Mouse (Mus musculus): Measurements from ENCODE around the gene Spata2l. TPM values are rescaled to one million over a fixed set of nuclear protein-coding genes. Genes with fewer than 3 reads are reported as not detected.
"Not testable (repeated sequence)": the region's sequence is repeated elsewhere in the genome, so short reads cannot be mapped to it uniquely, and the experiment has no call there.

Gene Spata2l
- polyA plus RNA-seq (2021) = 4.7 TPM

DNA sequence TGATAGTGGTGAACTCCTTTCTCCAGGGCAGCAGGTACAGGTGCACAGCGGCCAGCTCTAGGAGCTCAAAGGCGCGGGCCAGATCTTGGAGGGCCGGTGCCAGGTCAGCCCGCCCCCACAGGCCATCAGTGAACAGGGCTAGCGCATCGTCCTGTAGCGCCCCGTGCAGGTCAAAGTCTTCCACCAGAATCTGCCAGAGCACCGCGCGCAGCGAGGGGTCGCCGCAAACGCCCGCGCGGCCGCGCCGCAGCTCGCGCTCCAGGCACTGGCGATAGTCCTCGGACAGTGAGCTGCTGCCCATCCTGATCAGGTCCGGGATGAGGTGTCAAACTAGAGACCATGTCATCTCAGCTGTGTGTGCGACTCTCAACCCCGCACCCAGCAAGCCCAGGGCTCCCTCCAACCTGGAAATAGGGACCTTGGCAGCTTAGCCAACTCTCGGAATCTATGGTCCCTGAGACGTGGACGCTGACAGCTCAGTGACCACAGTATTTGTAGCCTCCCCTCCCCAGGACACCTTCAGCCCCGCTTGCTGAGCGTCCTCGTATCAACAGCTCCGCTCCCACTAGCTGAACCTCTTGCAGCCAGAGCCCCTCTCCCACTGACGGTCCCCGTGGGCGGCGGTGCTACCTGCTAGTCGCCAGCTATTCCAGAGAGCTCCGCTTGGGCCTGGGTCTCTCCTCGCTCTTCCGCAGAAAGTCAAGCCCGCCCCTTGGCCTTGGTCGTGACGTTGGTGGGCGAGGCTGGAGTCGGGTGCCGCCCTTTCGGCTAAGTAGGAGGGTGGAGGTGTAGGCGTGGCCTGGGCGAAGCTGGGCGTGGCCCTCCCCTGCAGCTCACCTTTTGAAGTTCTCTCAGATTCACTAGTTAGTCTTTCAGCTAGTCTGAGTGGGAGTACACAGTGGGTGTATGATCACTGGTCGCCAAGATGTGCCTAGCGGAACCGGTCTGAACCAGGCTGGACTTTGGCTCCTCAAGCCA, at the start of gene Spata2l:
TSS of gene Spata2l (minus strand) at position 714 of the 978 bp plus-strand sequence.
- in situ Hi-C loops (cut with MboI; ENCODE audit: low pct_unique_long_range_greater_than_20kb) = no loop called here
- CTCF ChIA-PET = interaction anchor here (1.1 to 1.9 kb wide), 5 partner anchors 9 to 129 kb away, joined by 3 to 6 read pairs (median 3); no protein-coding TSS in a partner anchor
- POLR2A ChIA-PET = interaction anchor here (0.7 to 1.5 kb wide), 5 partner anchors 9 to 49 kb away, joined by 3 to 6 read pairs (median 4); partner anchors contain the start of genes Vps9d1 and Zfp276
- no peak for TF ChIP-seq CTCF (IDR thresholded peaks at IDR 0.05)
- peak; percentile 78 for ATAC-seq
- peak; percentile 17 for DNase-seq (ENCODE audit: low read depth, low spot score)
- no peaks in the 10 kb centered on the region for H3K27me3 ChIP-seq

DNA sequence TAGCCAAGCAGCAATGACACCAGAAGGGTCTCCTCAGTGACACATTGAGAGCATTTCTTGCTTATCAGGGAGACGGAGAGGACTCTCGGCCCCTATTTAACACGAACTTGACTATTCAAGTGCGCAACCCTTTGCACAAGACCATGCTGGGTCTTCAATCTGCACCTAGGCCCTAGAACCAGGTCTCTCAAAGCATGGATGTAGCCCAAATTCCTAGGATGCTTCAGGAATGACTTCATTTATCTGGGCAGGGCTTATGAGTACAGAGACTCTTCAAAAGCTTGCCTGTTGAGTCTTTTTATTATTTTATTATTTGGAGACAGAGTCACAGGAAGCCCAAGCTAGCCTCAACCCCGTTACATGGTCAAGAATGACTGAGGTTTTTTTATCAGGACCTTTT, 48.5 kb upstream of the Spata2l start:
- in situ Hi-C loops (cut with MboI; ENCODE audit: low pct_unique_long_range_greater_than_20kb) = no loop called here
- no peak for ATAC-seq

DNA sequence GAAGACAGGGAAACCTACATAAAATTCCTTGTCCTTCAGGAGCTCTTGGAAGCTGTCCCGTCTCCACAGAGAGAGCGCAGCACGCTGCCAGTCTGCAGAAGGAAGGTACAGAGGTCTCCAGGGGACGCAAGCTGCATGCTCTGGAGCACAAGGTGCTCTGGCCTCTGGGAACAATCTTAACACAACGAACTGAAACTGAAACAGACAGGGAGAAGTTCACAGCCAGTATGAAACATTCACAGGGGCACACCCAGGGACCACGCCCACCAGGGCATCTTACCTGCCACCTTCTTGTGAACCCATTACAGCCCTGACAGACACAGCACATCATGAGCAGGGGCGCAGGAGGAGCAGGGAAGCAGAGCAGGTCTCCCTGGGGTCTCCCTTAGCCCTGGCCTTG, 48.0 kb upstream of the Spata2l start:
- ChIA-PET POLR2A (interaction anchor here (0.7 kb wide), 1 partner anchor 411 kb away, joined by 3 read pairs; no protein-coding TSS in a partner anchor), CTCF (interaction anchor here (1.0 kb wide), 1 partner anchor 11 kb away, joined by 3 read pairs; no protein-coding TSS in a partner anchor)
- H3K27me3 ChIP-seq = no peaks in the 10 kb centered on the region
- DNase-seq (ENCODE audit: low read depth, low spot score) (no peak), ATAC-seq (no peak)
- no peak for TF ChIP-seq CTCF (IDR thresholded peaks at IDR 0.05)
- in situ Hi-C loops (cut with MboI; ENCODE audit: low pct_unique_long_range_greater_than_20kb) = no loop called here

More for the DNA sequence above, 48.5 kb upstream of the Spata2l start:
- no peak for DNase-seq (ENCODE audit: low read depth, low spot score)
- ChIA-PET POLR2A (interaction anchor here (0.5 to 1.0 kb wide), 3 partner anchors 48 to 1996 kb away, joined by 3 to 6 read pairs (median 3); partner anchors contain the start of gene Spata2l), CTCF (interaction anchor here (1.0 to 1.5 kb wide), 2 partner anchors 12 to 87 kb away, joined by 3 read pairs; no protein-coding TSS in a partner anchor)
- H3K27me3 ChIP-seq = no peaks in the 10 kb centered on the region
- TF ChIP-seq CTCF (IDR thresholded peaks at IDR 0.05) = no peak

DNA sequence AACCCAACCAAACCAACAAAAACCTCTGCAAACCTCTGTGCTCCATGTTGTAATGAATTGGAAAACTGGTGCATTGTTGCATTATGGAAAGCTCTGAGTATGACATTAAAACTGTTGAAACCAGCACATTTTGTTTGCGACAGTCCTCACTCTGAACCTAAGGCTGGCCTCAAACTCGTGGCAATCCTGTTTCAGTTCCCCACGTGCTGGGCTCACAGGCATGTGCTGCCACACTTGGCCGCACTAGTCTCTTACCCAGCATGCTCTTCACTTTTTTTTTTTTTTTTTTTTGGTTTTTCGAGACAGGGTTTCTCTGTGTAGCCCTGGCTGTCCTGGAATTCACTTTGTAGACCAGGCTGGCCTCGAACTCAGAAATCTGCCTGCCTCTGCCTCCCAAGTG, 47.0 kb upstream of the Spata2l start:
- in situ Hi-C loops (cut with MboI; ENCODE audit: low pct_unique_long_range_greater_than_20kb); POLR2A ChIA-PET; H3K27me3 ChIP-seq; ATAC-seq; CTCF ChIA-PET; DNase-seq (ENCODE audit: low read depth, low spot score): not testable (repeated sequence)

DNA sequence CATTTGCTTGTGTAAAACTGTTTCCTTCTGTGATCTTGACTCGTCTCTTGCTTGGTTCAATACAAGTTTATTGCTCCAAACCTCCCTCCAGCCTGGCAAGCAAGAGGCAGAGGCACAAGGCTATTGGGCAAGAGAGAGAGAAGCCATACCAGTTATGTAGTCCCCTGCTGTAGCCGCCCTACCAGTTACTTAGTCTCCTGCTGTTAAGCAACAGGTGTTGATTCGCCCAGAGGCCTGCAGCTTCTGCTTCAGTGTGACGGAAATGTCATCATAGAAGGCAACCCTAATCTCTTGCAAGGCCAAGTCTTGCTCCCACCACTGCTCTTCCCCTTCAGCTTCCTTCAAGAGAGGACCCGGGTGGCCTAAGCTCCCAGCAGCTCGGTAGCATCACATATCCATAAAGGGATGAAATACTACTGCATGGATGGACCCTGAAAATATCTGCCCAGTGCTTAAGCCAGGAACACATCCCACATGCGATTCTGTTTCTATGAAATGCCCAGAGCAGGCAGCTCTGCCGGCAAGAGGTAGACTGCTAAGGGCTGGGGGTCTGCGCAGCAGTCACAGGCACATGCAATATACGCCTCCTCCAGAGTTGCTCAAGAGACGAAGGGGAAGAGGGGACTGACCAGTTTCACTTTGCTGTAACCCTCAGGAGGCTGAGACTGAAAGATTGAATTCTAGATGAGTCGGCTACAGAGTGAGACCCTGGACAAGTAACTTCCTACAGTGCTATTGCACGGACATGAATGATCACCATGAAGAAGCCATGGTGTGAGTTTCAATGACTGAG, 44.5 kb upstream of the Spata2l start:
- no peak for ATAC-seq
- no peaks in the 10 kb centered on the region for H3K27me3 ChIP-seq
- ChIA-PET CTCF (no interaction called here), POLR2A (interaction anchor here (0.6 kb wide), 1 partner anchor 91 kb away, joined by 3 read pairs; no protein-coding TSS in a partner anchor)
- in situ Hi-C loops (cut with MboI; ENCODE audit: low pct_unique_long_range_greater_than_20kb) = no loop called here
- DNase-seq (ENCODE audit: low read depth, low spot score) = no peak
- TF ChIP-seq CTCF (IDR thresholded peaks at IDR 0.05) = no peak

DNA sequence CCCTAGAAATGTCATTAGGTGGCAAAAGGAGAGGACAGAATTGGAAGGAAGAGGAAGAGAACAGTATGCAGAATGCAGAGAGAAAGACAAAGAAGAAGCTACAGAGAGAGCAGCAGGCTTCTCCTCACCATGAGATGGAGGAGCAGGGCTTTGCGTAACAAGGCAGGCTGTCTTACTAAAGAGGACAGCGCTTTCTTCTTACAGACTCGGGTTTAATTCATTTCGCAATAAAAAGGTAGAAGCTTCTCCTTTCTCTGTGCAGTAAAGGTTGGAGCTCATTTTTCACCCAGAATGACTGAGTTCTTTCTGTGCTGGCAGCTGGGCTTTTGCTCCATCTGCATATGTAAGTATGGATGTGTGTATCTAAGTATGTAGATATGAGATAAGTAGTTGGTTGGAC, 43.8 kb upstream of the Spata2l start:
- DNase-seq (ENCODE audit: low read depth, low spot score) (no peak), ATAC-seq (no peak)
- ChIA-PET CTCF (interaction anchor here (1.4 kb wide), 1 partner anchor 9 kb away, joined by 4 read pairs; no protein-coding TSS in a partner anchor), POLR2A (interaction anchor here (0.6 kb wide), 1 partner anchor 91 kb away, joined by 3 read pairs; no protein-coding TSS in a partner anchor)
- no peaks in the 10 kb centered on the region for H3K27me3 ChIP-seq
- in situ Hi-C loops (cut with MboI; ENCODE audit: low pct_unique_long_range_greater_than_20kb) = no loop called here
- no peak for TF ChIP-seq CTCF (IDR thresholded peaks at IDR 0.05)

DNA sequence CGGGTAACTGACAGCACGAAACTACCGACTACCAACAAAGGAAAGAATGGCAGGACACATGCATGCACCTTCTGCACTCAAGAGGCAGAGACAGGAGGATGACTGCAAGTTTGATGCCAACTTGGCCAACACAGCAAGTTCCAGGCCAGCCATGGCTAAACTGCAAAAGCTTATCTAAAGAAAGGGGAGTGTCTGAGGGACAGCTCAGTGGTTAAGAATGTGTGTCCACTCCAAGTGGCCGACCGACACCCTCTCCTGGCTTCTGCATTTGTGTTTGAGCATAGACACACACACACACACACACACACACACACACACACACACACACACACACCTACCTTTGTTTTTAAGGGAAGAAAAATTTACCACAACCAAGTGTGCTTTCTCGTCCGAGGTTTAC, 42.4 kb upstream of the Spata2l start:
- ChIA-PET CTCF (no interaction called here), POLR2A (interaction anchor here (0.7 kb wide), 1 partner anchor 8 kb away, joined by 5 read pairs; no protein-coding TSS in a partner anchor)
- in situ Hi-C loops (cut with MboI; ENCODE audit: low pct_unique_long_range_greater_than_20kb) = no loop called here
- DNase-seq (ENCODE audit: low read depth, low spot score) = no peak
- no peak for ATAC-seq
- H3K27me3 ChIP-seq = no peaks in the 10 kb centered on the region
- no peak for TF ChIP-seq CTCF (IDR thresholded peaks at IDR 0.05)

DNA sequence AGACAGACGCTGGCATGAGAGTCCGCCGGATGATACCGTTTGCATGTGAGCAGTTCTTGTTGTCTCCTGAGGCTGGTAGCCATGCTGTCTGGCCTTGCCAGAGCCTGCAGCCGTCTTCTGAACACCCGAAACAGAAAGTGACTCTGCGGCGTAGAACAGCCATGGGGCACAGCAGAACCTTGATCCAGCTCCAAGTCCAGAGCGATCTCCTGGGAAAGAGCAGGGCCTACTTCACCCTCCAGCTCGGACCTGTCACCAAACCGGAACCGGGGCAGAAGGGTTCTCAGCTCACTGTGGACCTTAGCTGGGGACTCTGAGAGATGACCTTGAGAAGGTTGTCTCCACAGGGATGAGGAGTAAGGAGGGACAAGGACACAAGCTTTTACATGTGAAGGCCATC, 39.1 kb upstream of the Spata2l start:
- DNase-seq (ENCODE audit: low read depth, low spot score) = no peak
- CTCF ChIA-PET = no interaction called here
- in situ Hi-C loops (cut with MboI; ENCODE audit: low pct_unique_long_range_greater_than_20kb) = no loop called here
- POLR2A ChIA-PET = no interaction called here
- TF ChIP-seq CTCF (IDR thresholded peaks at IDR 0.05) = no peak
- no peak for ATAC-seq
- H3K27me3 ChIP-seq = no peaks in the 10 kb centered on the region

DNA sequence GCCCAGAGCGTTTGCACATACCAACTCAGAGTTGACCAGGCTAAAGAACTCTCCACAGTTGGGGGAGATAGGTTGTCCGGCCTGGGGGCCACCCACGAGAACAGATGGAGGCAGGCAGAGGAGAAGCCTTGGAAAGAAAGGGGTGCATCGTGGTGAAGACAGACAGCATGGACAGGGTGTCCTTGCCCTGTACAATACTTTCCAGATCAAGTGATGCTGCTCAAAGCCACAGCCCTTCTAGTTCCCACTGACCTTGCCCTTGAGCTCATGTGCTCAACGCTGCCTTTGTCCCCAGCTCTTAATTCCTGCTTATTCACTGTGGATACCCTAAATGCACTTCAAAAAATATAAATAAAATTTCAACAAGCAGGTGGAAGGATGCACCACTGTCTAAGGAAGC, 38.4 kb upstream of the Spata2l start:
- in situ Hi-C loops (cut with MboI; ENCODE audit: low pct_unique_long_range_greater_than_20kb) = no loop called here
- ATAC-seq = no peak
- CTCF ChIA-PET = no interaction called here
- TF ChIP-seq CTCF (IDR thresholded peaks at IDR 0.05) = no peak
- no peaks in the 10 kb centered on the region for H3K27me3 ChIP-seq
- POLR2A ChIA-PET = no interaction called here
- DNase-seq (ENCODE audit: low read depth, low spot score) = no peak

DNA sequence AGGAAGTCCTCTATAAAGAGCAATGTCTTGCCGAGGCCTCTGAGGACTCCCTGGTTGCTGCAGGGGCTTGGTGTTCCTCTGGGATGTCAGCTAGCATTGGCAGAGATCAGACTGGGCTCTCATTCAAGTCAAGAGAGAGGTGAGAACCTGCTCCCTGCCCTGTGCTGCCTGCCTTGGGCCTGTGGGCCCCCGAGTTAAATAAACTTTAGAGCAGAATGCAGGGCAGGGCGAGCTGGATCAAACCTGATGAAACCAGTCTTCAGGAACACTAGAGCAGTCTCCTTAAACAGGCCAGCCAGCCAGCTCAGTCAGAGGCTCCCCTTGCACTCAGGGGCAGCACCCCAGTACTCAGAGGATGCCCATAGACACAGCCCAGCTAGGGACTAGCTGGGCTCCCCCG, 35.9 kb upstream of the Spata2l start:
- no peak for TF ChIP-seq CTCF (IDR thresholded peaks at IDR 0.05)
- ChIA-PET CTCF (interaction anchor here (1.5 kb wide), 1 partner anchor 10 kb away, joined by 3 read pairs; no protein-coding TSS in a partner anchor), POLR2A (no interaction called here)
- ATAC-seq (no peak), DNase-seq (ENCODE audit: low read depth, low spot score) (no peak)
- H3K27me3 ChIP-seq = no peaks in the 10 kb centered on the region
- in situ Hi-C loops (cut with MboI; ENCODE audit: low pct_unique_long_range_greater_than_20kb) = no loop called here

All from Patski (cell line).